Mouse (Mus musculus) lung, adult 2 months (tissue): Measurements from ENCODE around the gene Chrdl2.

Source experiments
- CTCF ChIP-seq: fragments of 200-500 bp; IDR thresholded peaks from 2 replicates; pipeline ENCODE4 v1.5.1; 2011; ENCODE audit warnings: mild to moderate bottlenecking, low read length, control low read depth; ENCODE audit not compliant: insufficient read depth
- POLR2A ChIP-seq: fragments of 200-500 bp; IDR thresholded peaks from 2 replicates; pipeline ENCODE4 v1.6.1; 2011; ENCODE audit warnings: low read depth, mild to moderate bottlenecking, control low read depth, low read length, borderline replicate concordance; ENCODE audit errors: extremely low read depth

GRCm38 (mm10) chr7:100033672-100034071, 27.7 kb downstream of the Chrdl2 start:
- no peak for TF ChIP-seq CTCF
- no peak for TF ChIP-seq POLR2A
